Mouse (Mus musculus): Measurements from ENCODE around the gene Mfsd6l.

The Mfsd6l gene

GRCm38 (mm10) chr11:68553981-68554471 lies 2.0 kb upstream of the Mfsd6l start:
- DNase-seq (ENCODE audit: low read depth), result peak; percentile 60

DNA sequence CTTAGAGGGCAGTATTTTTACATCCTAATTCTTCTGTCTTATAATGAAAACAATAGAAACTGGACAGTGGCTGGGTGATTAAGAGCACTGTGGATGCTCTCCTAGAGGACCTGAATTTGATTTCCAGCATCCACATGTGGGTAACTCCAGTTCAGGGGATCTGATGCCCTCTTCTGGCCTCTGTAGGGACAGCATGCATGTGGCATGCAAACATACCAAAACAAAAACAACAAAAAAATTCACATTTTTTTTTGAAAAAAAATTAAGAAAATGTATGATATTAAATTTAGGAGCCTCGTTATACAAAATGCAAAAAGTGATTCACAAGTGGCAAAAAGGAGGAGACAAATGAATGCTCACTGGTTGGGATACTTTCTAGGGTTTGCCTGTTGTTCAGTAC lies 3.6 kb downstream of the Mfsd6l start:
- peak; percentile 27 for DNase-seq (ENCODE audit: low read depth)

- no peak for DNase-seq (ENCODE audit: low read depth)
Observed at GRCm38 (mm10) chr11:68561957-68562950, 6.3 kb downstream of the Mfsd6l start.

DNA sequence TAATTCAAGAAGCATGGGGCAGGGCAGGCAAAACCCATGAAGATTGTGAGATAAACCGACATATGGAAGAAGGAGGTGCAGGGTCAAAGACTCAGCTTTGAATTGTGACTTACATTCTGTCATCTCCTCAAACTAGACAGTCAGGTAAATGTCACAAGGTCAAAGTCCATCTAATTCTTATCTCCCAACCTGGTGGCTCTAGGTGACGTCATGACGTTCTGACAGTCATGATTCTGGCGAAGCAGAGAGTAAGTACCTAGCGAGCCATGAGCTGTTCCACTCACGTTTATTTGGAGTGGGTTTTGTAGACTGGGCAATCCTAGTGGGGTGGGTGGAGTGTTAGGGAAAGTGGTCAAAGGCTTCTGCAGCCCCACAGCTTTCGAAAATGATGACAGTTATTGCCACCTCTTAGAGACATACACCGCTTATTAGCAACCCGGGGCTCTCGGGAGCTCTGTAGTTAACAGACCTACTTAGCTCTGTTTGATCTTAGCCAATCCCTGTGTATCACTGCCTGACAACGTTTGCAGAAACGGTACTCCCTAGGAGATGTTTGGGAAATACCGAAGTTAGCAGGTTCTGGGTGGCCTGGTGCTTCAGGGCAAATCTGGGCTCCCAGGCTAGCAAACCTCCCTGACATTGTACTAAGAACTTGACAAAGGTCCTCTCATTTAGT lies 8.5 kb downstream of the Mfsd6l start:
- DNase-seq (ENCODE audit: low read depth), result no peak

GRCm38 (mm10) chr11:68565032-68565429 lies 9.0 kb downstream of the Mfsd6l start:
- DNase-seq (ENCODE audit: low read depth), result no peak

- peak; percentile 69 for DNase-seq (ENCODE audit: low read depth)
Observed at GRCm38 (mm10) chr11:68566447-68567059, 10.6 kb downstream of the Mfsd6l start.

DNA sequence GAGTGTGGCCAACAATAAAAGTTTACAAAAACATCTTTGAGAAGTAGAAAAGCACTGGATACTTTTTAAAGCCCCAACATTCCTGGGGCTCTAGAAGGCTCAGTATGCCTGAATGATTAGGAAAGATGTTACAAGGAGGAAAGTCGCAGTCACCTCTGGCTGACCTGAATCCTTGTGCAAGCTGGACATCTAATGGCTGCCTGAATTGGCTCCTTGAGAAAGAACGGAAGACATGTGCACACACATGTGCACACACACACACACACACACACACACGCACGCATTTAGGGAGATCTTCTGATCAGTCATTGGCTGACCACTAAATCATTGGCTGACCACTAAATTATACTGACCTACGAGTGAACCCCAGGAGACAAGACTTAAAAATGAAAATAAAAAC lies 14.9 kb downstream of the Mfsd6l start:
- DNase-seq (ENCODE audit: low read depth), result no peak

- DNase-seq (ENCODE audit: low read depth), result no peak
Observed at GRCm38 (mm10) chr11:68577076-68577475, 21.1 kb downstream of the Mfsd6l start.

DNA sequence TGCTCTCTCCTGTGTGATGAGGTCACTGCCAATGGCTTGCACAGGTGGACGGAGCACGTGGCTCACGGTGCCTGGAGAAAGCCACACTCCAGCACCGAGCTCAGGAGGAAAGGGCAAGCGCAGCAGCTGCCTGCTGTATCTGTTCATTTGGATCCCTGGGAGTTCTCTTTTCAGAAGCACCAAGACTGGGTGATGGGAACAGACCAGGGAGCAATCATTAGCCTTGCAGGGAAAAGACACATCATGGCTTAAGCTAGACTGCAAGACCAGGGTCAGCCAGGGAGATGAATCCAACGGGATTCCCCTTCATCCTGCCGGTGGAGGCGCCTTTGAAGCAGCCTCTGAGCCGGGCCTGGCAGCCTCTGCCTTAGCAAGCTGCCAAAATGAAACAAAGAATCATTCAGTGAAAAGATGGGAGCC lies 23.5 kb downstream of the Mfsd6l start:
- no peak for DNase-seq (ENCODE audit: low read depth)

DNA sequence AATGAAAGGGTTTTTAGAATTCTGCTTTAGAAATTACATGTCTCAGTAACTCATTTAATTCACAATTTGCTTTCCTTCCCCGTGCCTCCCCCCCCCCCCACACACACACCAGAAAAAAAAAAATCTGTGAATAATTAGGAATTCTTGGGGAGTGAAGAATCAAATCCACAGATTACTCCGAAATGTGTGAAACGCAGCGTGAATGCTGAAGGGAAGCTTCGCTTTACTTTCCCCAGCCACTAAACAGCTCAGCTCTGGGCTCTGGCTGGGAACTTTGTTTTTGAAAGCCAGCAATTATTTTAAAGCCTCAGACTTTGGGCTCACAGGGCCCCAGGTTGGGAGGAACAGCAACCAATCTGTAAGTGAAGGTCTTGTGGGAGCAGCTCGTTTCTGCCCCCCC lies 24.6 kb downstream of the Mfsd6l start:
- no peak for DNase-seq (ENCODE audit: low read depth)

GRCm38 (mm10) chr11:68583225-68583624 lies 27.2 kb downstream of the Mfsd6l start:
- no peak for DNase-seq (ENCODE audit: low read depth)

GRCm38 (mm10) chr11:68583906-68584480 lies 28.0 kb downstream of the Mfsd6l start:
- DNase-seq (ENCODE audit: low read depth), result no peak

GRCm38 (mm10) chr11:68585890-68586289 lies 29.9 kb downstream of the Mfsd6l start:
- DNase-seq (ENCODE audit: low read depth), result no peak

GRCm38 (mm10) chr11:68586721-68587120 lies 30.7 kb downstream of the Mfsd6l start, which contains the start of gene Ccdc42:
Gene Ccdc42, plus strand, starts transcription at chr11:68587021.
- no peak for DNase-seq (ENCODE audit: low read depth)

DNA sequence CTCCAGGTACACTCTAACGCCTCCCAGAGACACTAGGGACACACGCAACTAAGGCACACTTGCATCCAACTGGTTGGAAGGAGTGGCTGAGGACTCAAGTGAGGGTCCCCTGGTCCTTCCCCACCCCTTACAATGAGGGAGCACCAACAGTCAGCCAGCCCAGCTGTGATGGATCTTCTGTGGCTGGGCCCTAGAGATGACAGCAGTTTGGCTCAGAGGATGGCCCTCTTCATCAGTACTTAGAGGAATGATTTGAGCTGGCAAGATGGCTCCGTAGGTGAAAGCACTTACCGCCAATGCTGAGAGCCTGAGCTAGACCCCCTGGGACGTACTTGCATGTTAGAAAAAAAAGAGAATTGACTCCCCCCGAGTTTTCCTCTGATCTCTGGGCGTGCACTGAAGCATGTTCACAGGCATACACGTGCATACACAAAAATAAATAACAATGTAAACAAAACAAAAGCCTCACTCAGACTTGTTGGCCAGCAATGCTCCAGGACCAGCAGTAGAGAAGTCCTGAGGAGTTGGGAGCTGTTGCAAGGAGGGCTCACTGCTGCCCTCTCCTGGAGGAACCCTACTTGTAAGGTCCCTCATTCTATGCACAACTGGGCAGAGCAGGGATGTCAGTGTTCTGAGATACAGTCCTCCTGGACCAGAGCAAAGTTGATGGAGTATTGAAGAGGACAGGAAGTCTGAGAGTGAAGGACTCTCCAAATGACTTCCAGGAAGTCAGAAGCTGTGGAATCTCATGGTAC lies 33.2 kb downstream of the Mfsd6l start:
- peak; percentile 74 for DNase-seq (ENCODE audit: low read depth)

DNA sequence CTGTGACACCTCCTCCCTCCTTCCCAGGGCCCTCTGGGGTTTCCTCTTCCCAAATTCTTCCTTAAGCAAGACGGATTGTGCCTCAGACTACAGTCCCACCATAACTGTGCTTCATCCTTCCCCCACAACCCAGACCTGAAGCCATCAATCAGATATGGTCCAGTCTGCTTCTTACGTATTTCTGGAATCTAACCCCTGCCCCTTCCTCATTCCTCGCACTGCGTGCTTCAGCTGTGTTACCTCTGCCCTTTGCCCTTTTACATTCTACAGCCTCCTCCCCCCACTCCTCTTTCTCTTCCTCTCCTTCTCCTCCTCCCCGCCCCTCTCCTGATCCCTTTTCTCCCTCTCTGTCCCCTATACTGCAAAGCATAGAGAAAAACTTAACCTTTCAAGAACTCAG lies 35.7 kb downstream of the Mfsd6l start:
- no peak for DNase-seq (ENCODE audit: low read depth)

DNA sequence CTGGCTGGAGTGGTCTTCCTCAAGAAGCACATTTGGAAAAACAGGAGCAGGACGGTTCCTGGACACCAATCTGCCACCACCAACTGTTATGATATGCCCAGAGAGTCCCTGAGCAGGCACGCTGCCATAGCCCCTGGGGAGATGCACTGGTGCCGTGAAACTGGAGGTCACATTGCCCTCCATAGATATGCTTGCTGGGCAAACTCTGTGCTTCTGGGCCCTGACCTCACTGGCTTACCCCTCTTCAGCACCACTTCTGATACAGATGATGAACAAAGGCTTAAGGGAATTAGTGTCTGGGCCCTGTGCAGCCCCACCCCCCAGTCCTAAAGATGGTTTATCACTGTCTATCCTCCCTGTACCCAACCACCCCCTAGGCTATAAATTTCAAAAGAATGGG lies 37.3 kb downstream of the Mfsd6l start:
- no peak for DNase-seq (ENCODE audit: low read depth)

- no peak for DNase-seq (ENCODE audit: low read depth)
Observed at GRCm38 (mm10) chr11:68597912-68598311, 41.9 kb downstream of the Mfsd6l start.

DNA sequence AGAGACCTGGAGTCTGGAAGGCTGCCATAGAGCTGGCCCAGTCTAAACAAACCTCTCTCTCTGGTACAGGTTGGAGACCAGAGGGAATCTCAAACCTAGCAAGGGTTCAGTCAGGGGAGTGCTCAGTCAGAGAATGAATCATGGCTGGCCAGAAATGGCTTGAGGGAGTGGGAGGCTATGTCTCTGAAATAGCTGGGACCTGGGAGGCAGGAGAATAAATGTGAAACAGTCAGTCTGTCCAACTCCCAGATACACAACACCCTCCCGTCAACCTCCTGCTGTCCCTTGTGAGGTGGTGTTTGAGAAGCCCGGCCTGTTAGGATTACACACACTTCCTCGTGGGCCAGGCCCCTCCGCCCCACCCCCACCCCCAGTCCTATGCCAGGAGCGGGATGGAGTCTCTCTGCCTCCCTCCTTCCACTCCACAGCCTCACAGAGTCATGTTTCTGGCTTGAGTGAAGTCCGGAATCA lies 44.6 kb downstream of the Mfsd6l start:
- DNase-seq (ENCODE audit: low read depth), result no peak

DNA sequence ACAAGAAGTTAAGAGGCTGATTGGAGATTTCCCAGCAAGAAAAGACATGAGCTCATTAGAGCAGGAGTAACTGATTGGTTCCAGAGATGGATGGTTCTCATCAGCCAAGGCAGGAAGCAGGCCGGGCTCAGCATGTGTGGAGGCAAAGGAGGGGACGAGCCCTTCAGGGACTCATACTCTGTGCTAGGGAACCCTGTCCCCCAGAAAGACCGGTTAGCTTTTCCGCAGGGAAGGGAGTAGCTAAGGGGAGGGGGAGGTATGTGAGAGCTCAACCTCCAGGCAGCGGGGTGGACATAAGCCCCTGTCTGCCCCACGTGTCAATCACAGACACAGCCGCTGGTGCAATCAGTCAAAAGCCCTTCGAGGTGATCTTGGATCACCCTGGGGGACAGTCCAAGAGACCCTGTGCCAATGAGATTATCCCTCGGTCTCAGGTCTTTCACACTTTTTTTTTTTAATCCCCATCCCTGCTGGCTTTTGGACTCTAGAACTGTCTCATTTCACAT lies 45.6 kb downstream of the Mfsd6l start:
- DNase-seq (ENCODE audit: low read depth), result no peak
